Mouse (Mus musculus) Patski (cell line): ENCODE data around the gene Slain1. TPM values are rescaled to one million over a fixed set of nuclear protein-coding genes. Genes with fewer than 3 reads are reported as not detected.

ENCODE experiments used
- ATAC-seq: fragments of 100-300 bp; one replicate; pipeline ENCODE4 v1.8.0; 2021
- CTCF ChIA-PET: fragments of 350-600 bp; sonication (Branson Sonifier 250); formaldehyde crosslinking; loops from one replicate; lab custom pipeline; 2022; ENCODE audit warnings: inconsistent platforms; lab: Charles Lee
- POLR2A ChIA-PET: fragments of 350-600 bp; sonication (Branson Sonifier 250); formaldehyde crosslinking; loops from one replicate; lab custom pipeline; 2022; ENCODE audit warnings: antibody characterized with exemption, inconsistent platforms; lab: Charles Lee
- DNase-seq: peaks from one replicate; pipeline ENCODE4 v3.0.0-alpha.2; 2011; ENCODE audit warnings: low read depth, low spot score
- H3K27me3 ChIP-seq: fragments of 371-371 bp; one replicate; pipeline ENCODE4 v1.5.1; 2021
- CTCF ChIP-seq: fragments of 100-300 bp; IDR thresholded peaks from one replicate; pipeline ENCODE4 v1.5.1; 2021
- in situ Hi-C: fragments of 300-500 bp; cut with MboI; formaldehyde crosslinking; loops from 3 replicates; pipeline ENCODE4 v1.11.1; 2018; ENCODE audit warnings: low pct_unique_long_range_greater_than_20kb, mixed read lengths
- polyA plus RNA-seq: library from polyadenylated mRNA; unstranded; gene quantifications from one replicate; pipeline ENCODE4 v1.2.3, GENCODE M21; 2021

The Slain1 gene
- polyA plus RNA-seq, 1 experiment from 2014 or later, result 6.4 TPM

DNA sequence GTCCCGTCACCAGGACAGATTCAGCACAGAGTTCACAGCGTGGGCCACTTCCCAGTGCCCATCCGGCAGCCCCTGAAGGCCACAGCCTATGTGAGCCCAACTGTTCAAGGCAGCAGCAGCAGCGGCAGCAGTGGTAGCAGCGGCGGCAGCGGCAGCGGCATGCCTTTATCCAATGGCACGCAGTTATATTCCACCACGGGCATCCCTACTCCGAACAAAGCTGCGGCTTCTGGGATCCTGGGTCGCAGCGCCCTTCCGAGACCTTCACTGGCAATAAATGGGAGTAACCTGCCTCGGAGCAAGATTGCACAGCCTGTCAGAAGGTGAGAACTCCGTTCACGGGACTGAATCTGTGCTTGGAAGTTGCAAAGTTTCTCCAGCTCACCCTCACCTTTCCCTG, 52.5 kb downstream of the Slain1 start:
- POLR2A ChIA-PET, result no interaction called here

DNA sequence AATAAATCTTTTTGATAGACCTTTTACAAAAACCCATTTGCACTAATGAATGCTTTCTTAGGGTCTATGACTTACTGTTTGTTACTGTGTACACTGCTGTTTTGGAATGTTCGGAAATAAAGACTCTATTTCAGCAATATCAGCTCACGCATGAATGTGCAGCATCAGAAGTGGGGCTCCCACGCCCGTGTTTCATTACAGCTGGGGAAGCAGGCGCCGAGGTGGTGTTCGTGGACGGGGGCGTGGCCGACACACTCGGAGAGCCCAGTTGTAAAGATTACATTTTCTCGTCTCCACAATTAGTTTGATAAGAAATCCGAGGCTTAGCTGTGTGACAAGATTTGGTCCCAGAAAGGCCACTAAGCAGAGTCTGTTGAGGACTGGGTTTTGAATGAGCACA, 54.7 kb downstream of the Slain1 start:
- ATAC-seq (no peak), DNase-seq (no peak)
- POLR2A ChIA-PET, result interaction anchor here (0.6 kb wide), 1 partner anchor 142 kb away, joined by 3 read pairs; no protein-coding TSS in a partner anchor
- in situ Hi-C loops, result no loop called here
- TF ChIP-seq CTCF, result no peak
- H3K27me3 ChIP-seq, result no peaks in the 10 kb centered on the region
- CTCF ChIA-PET, result interaction anchor here (1.5 kb wide), 1 partner anchor 16 kb away, joined by 4 read pairs; no protein-coding TSS in a partner anchor

More for the DNA sequence above, 52.5 kb downstream of the Slain1 start:
- H3K27me3 ChIP-seq, result no peaks in the 10 kb centered on the region
- ATAC-seq (no peak), DNase-seq (no peak)
- CTCF ChIA-PET, result no interaction called here
- TF ChIP-seq CTCF, result no peak
- in situ Hi-C loops, result no loop called here

DNA sequence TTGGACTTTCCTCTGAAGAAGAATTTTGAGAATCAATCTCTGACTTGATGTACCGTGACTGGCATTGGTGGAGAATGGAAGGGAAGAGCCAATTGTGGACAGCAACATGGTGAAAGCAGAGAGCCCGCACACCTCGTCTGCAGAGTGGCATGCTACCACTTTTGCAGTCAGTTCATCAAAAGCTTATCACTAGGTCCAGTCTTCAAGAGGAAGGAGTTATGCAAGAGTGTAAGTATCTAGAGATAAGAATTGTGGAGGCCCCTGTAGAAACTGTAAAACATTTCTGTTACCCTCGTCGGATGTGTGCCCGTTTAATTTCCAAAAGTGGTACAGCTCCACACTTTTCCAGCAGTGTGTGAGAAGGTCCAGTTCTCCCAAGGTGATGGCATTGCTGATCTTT, 56.3 kb downstream of the Slain1 start:
- no peak for DNase-seq
- no peak for TF ChIP-seq CTCF
- CTCF ChIA-PET, result no interaction called here

DNA sequence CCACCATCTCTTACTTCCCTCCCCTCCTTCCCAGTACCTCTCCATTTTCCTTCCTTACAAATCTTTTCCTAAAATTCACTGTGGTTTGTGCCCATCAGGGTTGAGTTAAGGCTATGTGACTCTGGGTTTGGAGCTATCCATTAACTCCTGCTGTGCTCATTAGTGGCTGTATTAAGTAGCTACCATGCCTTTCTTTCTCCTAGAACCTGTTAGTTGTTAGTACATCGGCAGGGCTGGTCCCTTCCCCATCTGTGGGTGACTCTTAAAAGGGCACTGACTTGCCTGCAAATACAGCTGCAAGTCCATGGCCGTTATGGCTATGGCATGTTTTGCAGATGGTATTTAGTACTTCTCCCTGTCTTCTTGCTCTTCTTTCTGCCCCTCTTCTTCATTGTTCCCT, 58.6 kb downstream of the Slain1 start:
- ATAC-seq (no peak), DNase-seq (no peak)
- POLR2A ChIA-PET, result no interaction called here
- CTCF ChIA-PET, result interaction anchor here (0.7 kb wide), 1 partner anchor 10 kb away, joined by 3 read pairs; no protein-coding TSS in a partner anchor
- H3K27me3 ChIP-seq, result no peaks in the 10 kb centered on the region
- TF ChIP-seq CTCF, result no peak
- in situ Hi-C loops, result no loop called here

More for the DNA sequence above, 56.3 kb downstream of the Slain1 start:
- no peaks in the 10 kb centered on the region for H3K27me3 ChIP-seq
- POLR2A ChIA-PET, result interaction anchor here (0.7 kb wide), 1 partner anchor 13 kb away, joined by 3 read pairs; no protein-coding TSS in a partner anchor
- no peak for ATAC-seq
- in situ Hi-C loops, result no loop called here

DNA sequence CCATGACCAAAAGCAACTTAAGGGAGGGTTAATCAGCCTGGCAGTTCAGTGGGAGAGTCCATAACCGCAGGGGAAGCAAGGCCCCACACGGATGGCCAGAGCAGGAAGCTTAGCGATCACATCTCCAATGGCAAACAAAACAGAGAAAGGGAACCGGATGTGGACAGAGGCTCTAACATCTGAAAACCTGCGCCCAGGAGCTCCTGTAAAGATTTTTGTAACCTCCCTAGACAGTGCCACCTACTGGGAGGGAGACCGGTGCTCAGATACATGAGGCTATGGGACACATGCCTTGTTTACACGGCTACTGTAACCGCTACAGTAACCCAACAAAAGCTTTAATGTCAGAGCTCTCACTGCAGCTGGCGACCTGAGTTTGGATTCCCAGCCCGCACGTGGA, 59.2 kb downstream of the Slain1 start:
- CTCF ChIA-PET, result interaction anchor here (0.7 kb wide), 1 partner anchor 10 kb away, joined by 3 read pairs; no protein-coding TSS in a partner anchor
- DNase-seq, result no peak
- H3K27me3 ChIP-seq, result no peaks in the 10 kb centered on the region
- ATAC-seq, result no peak
- in situ Hi-C loops, result no loop called here
- POLR2A ChIA-PET, result no interaction called here
- no peak for TF ChIP-seq CTCF

DNA sequence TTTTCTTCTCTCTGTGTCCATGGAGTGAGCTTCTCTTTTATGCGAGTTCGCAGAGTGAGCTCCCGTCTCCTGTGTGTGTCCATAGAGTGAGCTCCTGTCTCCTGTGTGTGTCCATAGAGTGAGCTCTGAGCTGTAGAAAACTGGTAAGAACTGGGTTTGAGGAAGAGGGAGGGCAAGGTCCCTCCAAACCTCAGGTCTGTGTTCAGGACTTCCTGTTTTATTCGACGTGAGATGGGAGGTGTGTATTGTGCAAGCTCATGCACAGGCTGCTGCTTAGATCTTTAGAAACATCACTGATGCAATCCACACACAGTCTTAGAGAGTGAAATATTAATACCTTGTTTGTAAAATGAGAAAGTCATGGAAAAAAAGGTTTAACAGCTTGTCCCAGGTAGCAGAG, 63.0 kb downstream of the Slain1 start:
- ChIA-PET CTCF (no interaction called here), POLR2A (no interaction called here)
- no peak for TF ChIP-seq CTCF
- in situ Hi-C loops, result loop anchor here (10.0 kb wide), 2 partner anchors 322 to 1102 kb away; no protein-coding TSS in a partner anchor
- ATAC-seq, result no peak
- no peak for DNase-seq
- no peaks in the 10 kb centered on the region for H3K27me3 ChIP-seq

DNA sequence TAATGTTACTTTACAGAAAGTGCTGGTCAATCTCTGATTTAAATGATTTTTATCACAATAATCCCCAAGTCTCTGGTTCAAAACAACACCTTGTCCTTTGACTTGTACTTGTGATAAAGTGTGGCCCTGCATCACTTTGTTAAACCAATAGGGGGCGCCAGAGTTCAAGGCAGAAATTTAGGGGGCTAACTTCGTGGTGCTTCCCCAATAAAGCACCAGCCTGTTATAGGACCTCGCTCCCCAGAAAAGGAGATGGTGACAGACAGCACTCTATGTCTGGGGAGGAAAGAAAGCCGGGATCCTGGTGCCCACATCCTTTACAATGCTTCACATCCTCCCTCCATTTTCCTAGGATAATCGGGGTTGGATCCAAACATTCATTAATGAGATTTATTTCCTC, 67.5 kb downstream of the Slain1 start:
- DNase-seq, result no peak
- H3K27me3 ChIP-seq, result peaks cover 4% of the 10 kb centered on the region
- POLR2A ChIA-PET, result no interaction called here

DNA sequence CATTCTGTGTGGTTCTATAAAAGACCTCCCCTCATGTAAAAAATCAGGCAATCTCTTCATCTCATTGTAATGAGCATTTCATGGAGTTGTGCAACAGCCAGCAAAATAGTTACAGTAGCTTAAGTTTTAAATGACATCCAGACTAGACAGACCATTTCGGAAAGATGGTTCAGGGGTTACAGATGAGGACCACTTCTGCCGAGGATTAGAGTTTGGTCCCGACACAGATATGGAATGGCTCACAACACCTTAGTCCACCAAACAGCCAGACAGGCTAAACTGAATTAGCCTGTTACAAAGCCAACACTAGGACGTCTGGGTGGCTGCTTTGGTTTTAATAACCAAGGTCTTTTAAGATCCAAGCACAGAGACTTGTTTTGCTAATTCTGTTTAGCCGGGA, 68.0 kb downstream of the Slain1 start:
- ChIA-PET POLR2A (no interaction called here), CTCF (interaction anchor here (1.2 kb wide), 1 partner anchor 310 kb away, joined by 3 read pairs; no protein-coding TSS in a partner anchor)
- peaks cover 4% of the 10 kb centered on the region for H3K27me3 ChIP-seq
- in situ Hi-C loops, result loop anchor here (10.0 kb wide), 2 partner anchors 317 to 1097 kb away; no protein-coding TSS in a partner anchor
- ATAC-seq (no peak), DNase-seq (no peak)
- no peak for TF ChIP-seq CTCF

More for the DNA sequence above, 67.5 kb downstream of the Slain1 start:
- CTCF ChIA-PET, result interaction anchor here (0.9 to 1.6 kb wide), 3 partner anchors 11 to 311 kb away, joined by 3 to 4 read pairs (median 3); no protein-coding TSS in a partner anchor
- in situ Hi-C loops, result loop anchor here (10.0 kb wide), 2 partner anchors 317 to 1097 kb away; no protein-coding TSS in a partner anchor
- TF ChIP-seq CTCF, result peak; percentile 80
- no peak for ATAC-seq

DNA sequence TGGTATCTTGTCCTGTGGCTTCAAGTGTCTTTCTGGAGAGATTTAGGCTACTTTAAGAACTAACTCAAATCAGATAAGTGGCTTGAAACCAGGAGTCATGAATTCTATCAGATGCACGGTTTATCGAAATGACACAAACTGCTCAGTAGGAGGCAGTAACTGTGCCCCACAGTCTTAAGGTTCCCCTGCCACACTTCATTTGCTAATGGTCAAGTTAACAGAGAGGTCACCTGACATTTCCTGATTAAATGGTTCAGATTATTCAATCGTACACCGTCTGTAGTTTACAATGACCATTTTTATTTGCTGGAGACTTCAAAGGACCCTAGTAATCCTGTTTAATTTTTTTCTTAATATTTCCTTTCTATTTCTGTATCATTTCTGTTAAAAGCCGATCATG, 68.4 kb downstream of the Slain1 start:
- no peak for DNase-seq
- peaks cover 4% of the 10 kb centered on the region for H3K27me3 ChIP-seq
- ChIA-PET CTCF (no interaction called here), POLR2A (no interaction called here)
- in situ Hi-C loops, result loop anchor here (10.0 kb wide), 2 partner anchors 316 to 1096 kb away; no protein-coding TSS in a partner anchor
- ATAC-seq, result peak; percentile 29
- TF ChIP-seq CTCF, result no peak

DNA sequence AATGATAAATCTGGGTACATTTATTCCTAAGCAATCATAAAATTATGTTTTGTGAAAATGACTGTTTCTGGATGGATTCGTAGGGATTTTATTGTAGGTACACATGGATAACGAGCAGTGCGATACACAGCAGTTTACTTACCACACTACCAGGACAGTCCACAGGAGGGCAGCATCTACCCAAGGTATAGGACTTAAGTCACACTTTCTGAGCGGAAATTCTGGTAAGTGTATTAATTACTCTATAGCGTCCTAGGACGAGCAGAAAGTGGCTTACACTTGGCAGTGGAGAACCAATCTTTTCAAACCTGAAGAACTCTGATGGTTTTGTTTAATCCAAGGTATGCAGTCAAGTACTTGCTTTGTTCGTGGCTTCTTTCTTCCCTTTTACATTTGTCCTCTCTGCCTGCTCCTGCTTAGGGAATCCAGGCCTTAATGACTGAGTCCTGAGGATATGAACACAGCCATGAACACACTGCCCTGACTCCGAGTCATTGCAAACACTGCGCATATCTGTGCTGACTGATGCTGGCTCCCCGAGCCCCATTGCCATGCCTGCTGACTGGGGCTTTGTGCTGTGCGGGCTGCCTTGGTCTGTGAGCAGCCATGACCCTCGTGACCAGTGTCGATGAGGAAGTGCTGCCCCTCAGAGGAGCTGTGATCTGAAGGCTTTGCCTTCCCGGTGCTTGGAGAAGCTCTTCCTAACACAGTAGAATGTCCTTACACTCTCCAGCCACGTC, 69.0 kb downstream of the Slain1 start:
- peak; percentile 92 for ATAC-seq
- in situ Hi-C loops, result loop anchor here (10.0 kb wide), 2 partner anchors 316 to 1096 kb away; no protein-coding TSS in a partner anchor
- ChIA-PET CTCF (interaction anchor here (1.3 kb wide), 1 partner anchor 316 kb away, joined by 3 read pairs; no protein-coding TSS in a partner anchor), POLR2A (no interaction called here)
- no peak for DNase-seq
- H3K27me3 ChIP-seq, result peaks cover 7% of the 10 kb centered on the region
- TF ChIP-seq CTCF, result peak; percentile 86

DNA sequence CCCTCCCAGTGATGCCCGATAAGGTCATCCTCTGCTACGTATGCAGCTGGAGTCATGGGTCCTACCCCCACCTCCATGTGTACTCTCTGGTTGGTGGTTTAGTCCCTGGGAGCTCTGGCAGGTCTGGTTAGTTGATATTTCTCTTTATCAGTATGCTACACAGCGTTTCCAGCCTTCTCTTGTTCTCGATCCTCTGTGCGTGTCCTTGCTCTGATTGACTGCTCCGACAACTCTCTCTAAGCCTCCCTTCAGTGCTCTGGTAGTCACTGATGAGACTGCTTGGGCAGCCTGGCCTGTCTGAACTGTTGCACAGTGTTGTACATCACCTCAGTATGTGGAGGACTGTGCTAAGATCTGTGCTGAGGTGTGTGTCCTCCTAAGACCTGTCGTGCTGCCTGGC, 70.1 kb downstream of the Slain1 start:
- POLR2A ChIA-PET, result interaction anchor here (0.6 kb wide), 1 partner anchor 12 kb away, joined by 3 read pairs; no protein-coding TSS in a partner anchor
- no peak for TF ChIP-seq CTCF
- CTCF ChIA-PET, result interaction anchor here (0.9 to 1.3 kb wide), 2 partner anchors 16 to 315 kb away, joined by 3 to 4 read pairs; no protein-coding TSS in a partner anchor

More for the DNA sequence above, 70.1 kb downstream of the Slain1 start:
- no peak for DNase-seq
- ATAC-seq, result no peak
- in situ Hi-C loops, result no loop called here
- peaks cover 8% of the 10 kb centered on the region for H3K27me3 ChIP-seq
